Mouse (Mus musculus) thymus, adult 2 months (tissue): Measurements from ENCODE around the gene Chchd1. TPM values are rescaled to one million over a fixed set of nuclear protein-coding genes. Genes with fewer than 3 reads are reported as not detected.

Experiments
- DNase-seq: peaks from one replicate; pipeline ENCODE4 v3.0.0; 2021
- H3K27ac ChIP-seq: fragments of 200-500 bp; 2 replicates; pipeline ENCODE4 v1.5.1; 2012; ENCODE audit warnings: low read length, control low read depth; ENCODE audit not compliant: control insufficient read depth, insufficient read depth
- H3K27me3 ChIP-seq: fragments of 200-500 bp; 2 replicates; pipeline ENCODE4 v1.6.1; 2012; ENCODE audit warnings: mild to moderate bottlenecking, low read length, moderate library complexity, mixed read lengths; ENCODE audit not compliant: control insufficient read depth, insufficient read depth
- H3K36me3 ChIP-seq: fragments of 200-500 bp; 2 replicates; pipeline ENCODE4 v1.6.1; 2012; ENCODE audit warnings: mild to moderate bottlenecking, low read length, moderate library complexity; ENCODE audit not compliant: control insufficient read depth, insufficient read depth
- H3K4me1 ChIP-seq: fragments of 200-500 bp; replicated peaks from 2 replicates; pipeline ENCODE4 v1.6.1; 2012; ENCODE audit warnings: low read length; ENCODE audit not compliant: control insufficient read depth, insufficient read depth
- H3K4me3 ChIP-seq: fragments of 200-500 bp; 2 replicates; pipeline ENCODE4 v1.5.1; 2012; ENCODE audit warnings: mild to moderate bottlenecking, low read length, control low read depth, moderate library complexity; ENCODE audit not compliant: control insufficient read depth, insufficient read depth
- CTCF ChIP-seq: fragments of 200-500 bp; IDR thresholded peaks from 2 replicates; pipeline ENCODE4 v1.5.1; 2012; ENCODE audit warnings: mild to moderate bottlenecking, control low read depth, low read length, moderate library complexity, borderline replicate concordance; ENCODE audit not compliant: control insufficient read depth, poor library complexity, insufficient read depth; ENCODE audit errors: extremely low read depth
- POLR2A ChIP-seq: fragments of 200-500 bp; IDR thresholded peaks from 2 replicates; pipeline ENCODE4 v1.6.1; 2012; ENCODE audit warnings: mild to moderate bottlenecking, low read length, control low read depth, moderate library complexity; ENCODE audit not compliant: control insufficient read depth, poor library complexity, insufficient read depth; ENCODE audit errors: extremely low read depth
- WGBS: fragments of 180-500 bp; shearing (Covaris S2); methylation state at CpG from one replicate; pipeline ENCODE4 v1.1.7; 2018; 5-methylcytosine and 5-hydroxymethylcytosine counted together
- polyA plus RNA-seq: library from polyadenylated mRNA; depleted of rRNA; stranded (reverse); fragments of >200 nt; gene quantifications from 2 replicates; pipeline ENCODE4 v1.2.3, GENCODE M21; 2012

Gene Chchd1
- polyA plus RNA-seq, 1 experiment = 39.5 TPM

GRCm38 (mm10) chr14:20733041-20733951 lies 30.5 kb downstream of the Chchd1 start:
- H3K27me3 ChIP-seq = no peaks in the 10 kb centered on the region
- peak overlapping the region; percentile 93 for H3K4me3 ChIP-seq
- H3K36me3 ChIP-seq = peaks cover 8% of the 10 kb centered on the region; the same call in 1 of the 2 replicates
- DNase-seq = no peak
- H3K4me1 ChIP-seq = peaks cover 7% of the 10 kb centered on the region
- WGBS = 45% methylated on average over 12 of the region's 12 CpGs
- no peak overlapping the region for H3K27ac ChIP-seq
- TF ChIP-seq CTCF = no peak
- no peak for TF ChIP-seq POLR2A

GRCm38 (mm10) chr14:20733952-20734774 lies 31.4 kb downstream of the Chchd1 start, which contains the start of gene Ndst2:
Ndst2 (minus strand) TSS chr14:20734562.
- Histone ChIP-seq H3K27me3 (no peaks in the 10 kb centered on the region), H3K27ac (no peak within 1 kb of the TSS), H3K36me3 (0 out of 2 replicates have a peak, but pooled peaks cover 3% of the 10 kb centered on the region), H3K4me1 (peaks cover 7% of the 10 kb centered on the region), H3K4me3 (peak within 1 kb of the TSS; percentile 93)
- under 1% methylated on average over 81 of the region's 81 CpGs for WGBS
- DNase-seq = peak; percentile 77
- TF ChIP-seq POLR2A = peak; percentile 51; the same call in 1 of the 2 replicates
- no peak for TF ChIP-seq CTCF

- H3K4me3 ChIP-seq = no peak overlapping the region
- H3K4me1 ChIP-seq = peaks cover 7% of the 10 kb centered on the region
- TF ChIP-seq CTCF (no peak), POLR2A (no peak)
- DNase-seq = no peak
- 77% methylated on average over 2 of the region's 2 CpGs for WGBS
- no peak overlapping the region for H3K27ac ChIP-seq
- 0 out of 2 replicates have a peak, but pooled peaks cover 3% of the 10 kb centered on the region for H3K36me3 ChIP-seq
- H3K27me3 ChIP-seq = no peaks in the 10 kb centered on the region
Measured at GRCm38 (mm10) chr14:20735052-20735451, 32.2 kb downstream of the Chchd1 start.

- no peak overlapping the region for H3K27ac ChIP-seq
- 0 out of 2 replicates have a peak, but pooled peaks cover 3% of the 10 kb centered on the region for H3K36me3 ChIP-seq
- TF ChIP-seq POLR2A = no peak
- TF ChIP-seq CTCF = no peak
- H3K27me3 ChIP-seq = no peaks in the 10 kb centered on the region
- H3K4me3 ChIP-seq = no peak overlapping the region
- no peak for DNase-seq
- WGBS = 80% methylated on average over 13 of the region's 13 CpGs
- H3K4me1 ChIP-seq = peaks cover 7% of the 10 kb centered on the region
Measured at GRCm38 (mm10) chr14:20735892-20736390, 33.1 kb downstream of the Chchd1 start.

- 85% methylated on average over 14 of the region's 14 CpGs for WGBS
- Histone ChIP-seq H3K36me3 (0 out of 2 replicates have a peak, but pooled peaks cover 3% of the 10 kb centered on the region), H3K27ac (no peak overlapping the region), H3K4me3 (no peak overlapping the region), H3K4me1 (peaks cover 7% of the 10 kb centered on the region), H3K27me3 (no peaks in the 10 kb centered on the region)
- TF ChIP-seq POLR2A = no peak
- TF ChIP-seq CTCF = peak; percentile 53; the same call in 1 of the 2 replicates
- DNase-seq = peak; percentile 21
Measured at GRCm38 (mm10) chr14:20737306-20737705, 34.5 kb downstream of the Chchd1 start.

- no peaks in the 10 kb centered on the region for H3K27me3 ChIP-seq
- peaks cover 7% of the 10 kb centered on the region for H3K4me1 ChIP-seq
- H3K27ac ChIP-seq = no peak overlapping the region
- WGBS = 95% methylated on average over 8 of the region's 8 CpGs
- no peak for DNase-seq
- no peak for TF ChIP-seq POLR2A
- TF ChIP-seq CTCF = no peak
- no peak overlapping the region for H3K4me3 ChIP-seq
- 0 out of 2 replicates have a peak, but pooled peaks cover 3% of the 10 kb centered on the region for H3K36me3 ChIP-seq
Measured at GRCm38 (mm10) chr14:20738511-20738910, 35.7 kb downstream of the Chchd1 start.
